Mouse (Mus musculus): ENCODE data around the gene Ndrg2.

GRCm38 (mm10) chr14:51877517-51877916 is 36.4 kb downstream of the Ndrg2 start:
- no peak for TF ChIP-seq CTCF (IDR thresholded peaks at IDR 0.05; ENCODE audit: low read depth)
- TF ChIP-seq EP300 (optimal IDR thresholded peaks at IDR 0.05), result no peak
